Mouse (Mus musculus) stomach, embryonic 14.5 days (tissue): Measurements from ENCODE around the gene Tspo2. TPM values are rescaled to one million over a fixed set of nuclear protein-coding genes. Genes with fewer than 3 reads are reported as not detected.
A peak's percentile ranks its signal among the peaks of the same experiment; 100 is the strongest.
"Not testable (repeated sequence)": the region's sequence is repeated elsewhere in the genome, so short reads cannot be mapped to it uniquely, and the experiment has no call there.

Source experiments
- ATAC-seq: fragments of 200-750 bp; cut with Nextera tagmentation; 2 replicates; pipeline ENCODE4 v1.8.0; 2017; ENCODE audit warnings: low read depth, moderate TSS enrichment; ENCODE audit not compliant: insufficient number of reproducible peaks, insufficient read depth, low FRiP score
- H3K27ac ChIP-seq: fragments of 300-500 bp; sonication (generic); 2 replicates; pipeline ENCODE4 v1.5.1; 2014; ENCODE audit warnings: mild to moderate bottlenecking, low read length, moderate library complexity, mixed read lengths
- H3K27me3 ChIP-seq: fragments of 300-500 bp; sonication (generic); 2 replicates; pipeline ENCODE4 v1.6.1; 2014; ENCODE audit warnings: low read length, control low read depth, mixed read lengths; ENCODE audit not compliant: control insufficient read depth, insufficient read depth
- H3K36me3 ChIP-seq: fragments of 300-500 bp; sonication (generic); 2 replicates; pipeline ENCODE4 v1.6.1; 2014; ENCODE audit warnings: mild to moderate bottlenecking, control low read depth, low read length, moderate library complexity, mixed read lengths; ENCODE audit not compliant: control insufficient read depth, insufficient read depth
- H3K4me1 ChIP-seq: fragments of 300-500 bp; sonication (generic); 2 replicates; pipeline ENCODE4 v1.6.1; 2014; ENCODE audit warnings: low read length, control low read depth, mixed read lengths; ENCODE audit not compliant: control insufficient read depth, insufficient read depth
- H3K4me2 ChIP-seq: fragments of 300-500 bp; sonication (generic); replicated peaks from 2 replicates; pipeline ENCODE4 v1.6.1; 2014; ENCODE audit warnings: low read depth, low read length, control low read depth
- H3K4me3 ChIP-seq: fragments of 300-500 bp; sonication (generic); 2 replicates; pipeline ENCODE4 v1.5.1; 2014; ENCODE audit warnings: low read depth, low read length, control low read depth
- H3K9ac ChIP-seq: fragments of 300-500 bp; sonication (generic); replicated peaks from 2 replicates; pipeline ENCODE4 v1.6.1; 2014; ENCODE audit warnings: low read depth, mild to moderate bottlenecking, control low read depth, low read length, moderate library complexity, mixed read lengths
- H3K9me3 ChIP-seq: fragments of 300-500 bp; sonication (generic); 2 replicates; pipeline ENCODE4 v1.6.1; 2016; ENCODE audit warnings: low read depth, low read length, control low read depth; ENCODE audit not compliant: control insufficient read depth
- WGBS: fragments of 180-500 bp; shearing (Covaris S2); extraction: QIAGEN DNeasy Blood & Tissue Kit; methylation state at CpG from one replicate; pipeline ENCODE4 v1.1.7; 2014; 5-methylcytosine and 5-hydroxymethylcytosine counted together
- polyA plus RNA-seq: library from polyadenylated mRNA; unstranded; fragments of >200 nt; fragmentation: Nextera tagmentation; extraction: Ambion mirVana; gene quantifications from 2 replicates; pipeline ENCODE4 v1.2.1, GENCODE M21; 2014

Gene Tspo2
- polyA plus RNA-seq, 1 experiment from 2014 or later, result 0.82 TPM

DNA sequence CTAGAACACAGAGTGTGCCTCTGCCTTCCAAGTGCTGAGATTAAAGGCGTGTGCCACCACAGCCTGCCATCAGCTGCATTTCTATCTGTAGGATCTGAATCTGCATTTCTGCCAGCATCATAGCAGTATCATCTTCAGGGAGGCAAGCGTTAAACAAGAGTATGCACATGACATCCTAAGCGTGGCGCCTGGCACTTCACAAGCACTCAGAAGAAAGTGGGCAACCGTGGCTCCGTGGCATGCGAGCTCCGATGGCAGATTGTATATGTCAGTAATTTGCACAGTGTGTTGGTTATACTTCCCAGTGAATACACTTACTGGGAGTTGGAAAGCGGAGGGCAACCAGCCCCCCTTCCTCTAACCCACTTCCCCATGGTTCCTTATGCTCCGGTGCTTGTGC lies 28.6 kb upstream of the Tspo2 start:
- no peak overlapping the region for H3K4me3 ChIP-seq
- no peak overlapping the region for H3K4me2 ChIP-seq
- H3K36me3 ChIP-seq, result no peaks in the 10 kb centered on the region
- no peak for ATAC-seq
- WGBS, result 85% methylated on average over 10 of the region's 10 CpGs
- H3K4me1 ChIP-seq, result no peaks in the 10 kb centered on the region
- no peaks in the 10 kb centered on the region for H3K9me3 ChIP-seq
- no peak overlapping the region for H3K9ac ChIP-seq
- H3K27me3 ChIP-seq, result no peaks in the 10 kb centered on the region
- H3K27ac ChIP-seq, result no peak overlapping the region

- WGBS, result 84% methylated on average over 8 of the region's 8 CpGs
- Histone ChIP-seq H3K27ac (no peak overlapping the region), H3K4me2 (no peak overlapping the region), H3K4me3 (no peak overlapping the region), H3K9ac (no peak overlapping the region), H3K27me3 (no peaks in the 10 kb centered on the region), H3K9me3 (no peaks in the 10 kb centered on the region), H3K4me1 (no peaks in the 10 kb centered on the region), H3K36me3 (no peaks in the 10 kb centered on the region)
- ATAC-seq, result no peak
Measured at GRCm38 (mm10) chr17:48475444-48475843, 24.1 kb upstream of the Tspo2 start.

GRCm38 (mm10) chr17:48474282-48474681 lies 23.0 kb upstream of the Tspo2 start:
- H3K36me3 ChIP-seq, H3K4me3 ChIP-seq, ATAC-seq, H3K27ac ChIP-seq, H3K4me1 ChIP-seq, H3K4me2 ChIP-seq, H3K9me3 ChIP-seq, H3K9ac ChIP-seq, H3K27me3 ChIP-seq: not testable (repeated sequence)
- 83% methylated on average over 6 of the region's 6 CpGs for WGBS

DNA sequence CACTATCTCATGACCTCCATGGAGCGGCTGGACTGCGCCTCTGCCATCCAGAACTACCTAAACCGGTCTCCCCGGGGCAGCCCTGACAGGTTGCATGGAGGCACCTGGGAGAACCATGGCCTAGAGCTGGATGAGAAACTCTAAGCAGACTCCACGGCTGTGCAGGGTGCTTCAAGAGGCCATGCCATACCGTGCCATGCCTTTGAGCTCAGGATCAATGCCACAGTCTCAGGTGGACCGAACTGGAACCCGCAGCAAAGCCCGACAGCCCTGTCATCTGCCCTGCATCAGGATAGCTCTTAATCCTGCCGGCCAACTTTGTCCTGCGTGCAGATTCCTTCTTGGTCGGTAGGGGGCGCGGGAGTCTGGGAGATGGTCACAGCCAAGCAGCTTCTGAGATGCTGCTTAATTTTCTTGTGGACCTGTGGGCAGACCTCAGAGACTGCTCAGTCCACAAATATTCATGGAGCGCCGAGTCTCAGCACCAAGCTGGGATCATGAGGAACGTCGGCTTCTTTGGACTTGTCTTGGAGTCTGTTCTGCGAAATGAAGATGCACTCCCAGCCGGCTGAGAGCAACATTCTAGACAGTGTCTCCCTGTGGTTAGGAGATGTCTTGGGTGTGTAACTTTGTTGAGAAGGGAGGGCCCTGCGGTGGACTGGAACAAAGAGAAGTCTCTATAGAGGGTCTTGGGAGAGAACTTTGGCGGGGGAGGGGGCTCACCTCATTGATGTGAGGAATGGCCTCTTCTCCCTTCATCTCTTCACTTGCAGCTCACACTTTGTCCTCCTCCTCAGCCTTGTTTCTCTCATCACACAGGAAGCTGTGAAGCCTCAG lies 16.3 kb upstream of the Tspo2 start:
- Histone ChIP-seq H3K4me1 (no peaks in the 10 kb centered on the region), H3K4me3 (no peak overlapping the region), H3K36me3 (no peaks in the 10 kb centered on the region), H3K27me3 (no peaks in the 10 kb centered on the region), H3K9ac (no peak overlapping the region), H3K9me3 (no peaks in the 10 kb centered on the region), H3K4me2 (peak overlapping the region; percentile 2; the same call in 1 of the 2 replicates), H3K27ac (no peak overlapping the region)
- WGBS, result 8% methylated on average over 21 of the region's 22 CpGs
- ATAC-seq, result peak; percentile 75; the same call in 1 of the 2 replicates

GRCm38 (mm10) chr17:48466769-48467394 lies 15.6 kb upstream of the Tspo2 start:
- Histone ChIP-seq H3K27me3 (no peaks in the 10 kb centered on the region), H3K4me3 (no peak overlapping the region; the same call in 1 of the 2 replicates), H3K36me3 (no peaks in the 10 kb centered on the region), H3K9me3 (no peaks in the 10 kb centered on the region), H3K27ac (no peak overlapping the region), H3K4me2 (peak overlapping the region; percentile 2; the same call in 1 of the 2 replicates), H3K4me1 (no peaks in the 10 kb centered on the region), H3K9ac (no peak overlapping the region)
- ATAC-seq, result 0 out of 2 replicates have a peak, but pooled peaks have one; percentile 51
- 32% methylated on average over 22 of the region's 22 CpGs for WGBS

GRCm38 (mm10) chr17:48463391-48463790 lies 12.1 kb upstream of the Tspo2 start:
- H3K9me3 ChIP-seq, result no peaks in the 10 kb centered on the region
- no peaks in the 10 kb centered on the region for H3K27me3 ChIP-seq
- no peaks in the 10 kb centered on the region for H3K36me3 ChIP-seq
- H3K9ac ChIP-seq, result no peak overlapping the region
- no peak overlapping the region for H3K27ac ChIP-seq
- no peaks in the 10 kb centered on the region for H3K4me1 ChIP-seq
- no peak overlapping the region for H3K4me2 ChIP-seq
- no peak for ATAC-seq
- 95% methylated on average over 4 of the region's 4 CpGs for WGBS
- no peak overlapping the region for H3K4me3 ChIP-seq

- H3K27me3 ChIP-seq, result no peaks in the 10 kb centered on the region
- no peak overlapping the region for H3K4me3 ChIP-seq
- no peaks in the 10 kb centered on the region for H3K4me1 ChIP-seq
- no peaks in the 10 kb centered on the region for H3K36me3 ChIP-seq
- no peak overlapping the region for H3K27ac ChIP-seq
- H3K4me2 ChIP-seq, result no peak overlapping the region
- no peaks in the 10 kb centered on the region for H3K9me3 ChIP-seq
- ATAC-seq, result no peak
- WGBS, result 94% methylated on average over 13 of the region's 13 CpGs
- H3K9ac ChIP-seq, result no peak overlapping the region
Measured at GRCm38 (mm10) chr17:48462096-48462495, 10.8 kb upstream of the Tspo2 start.

GRCm38 (mm10) chr17:48457971-48458653 lies 6.8 kb upstream of the Tspo2 start:
- H3K9ac ChIP-seq, result no peak overlapping the region
- H3K36me3 ChIP-seq, result no peaks in the 10 kb centered on the region
- no peaks in the 10 kb centered on the region for H3K9me3 ChIP-seq
- peak overlapping the region; percentile 61; the same call in 1 of the 2 replicates for H3K27ac ChIP-seq
- ATAC-seq, result peak; percentile 71
- H3K4me1 ChIP-seq, result no peaks in the 10 kb centered on the region
- no peak overlapping the region; the same call in 1 of the 2 replicates for H3K4me2 ChIP-seq
- no peak overlapping the region for H3K4me3 ChIP-seq
- 60% methylated on average over 13 of the region's 13 CpGs for WGBS
- no peaks in the 10 kb centered on the region for H3K27me3 ChIP-seq
